Mouse (Mus musculus) kidney, embryonic 16.5 days (tissue): ENCODE results near the gene Mecr. TPM values are rescaled to one million over a fixed set of nuclear protein-coding genes. Genes with fewer than 3 reads are reported as not detected.

Source experiments
- ATAC-seq: fragments of 200-750 bp; cut with Nextera tagmentation; 2 replicates; pipeline ENCODE4 v1.8.0; 2017; ENCODE audit warnings: moderate TSS enrichment; ENCODE audit not compliant: low FRiP score, low TSS enrichment
- H3K27ac ChIP-seq: fragments of 300-500 bp; sonication (generic); 2 replicates; pipeline ENCODE4 v1.5.1; 2014; ENCODE audit warnings: low read length
- H3K27me3 ChIP-seq: fragments of 300-500 bp; sonication (generic); 2 replicates; pipeline ENCODE4 v1.6.1; 2014; ENCODE audit warnings: low read length, control low read depth, mixed read lengths; ENCODE audit not compliant: insufficient read depth
- H3K36me3 ChIP-seq: fragments of 300-500 bp; sonication (generic); 2 replicates; pipeline ENCODE4 v1.6.1; 2014; ENCODE audit warnings: low read length, control low read depth, mixed read lengths; ENCODE audit not compliant: insufficient read depth
- H3K4me1 ChIP-seq: fragments of 300-500 bp; sonication (generic); 2 replicates; pipeline ENCODE4 v1.6.1; 2014; ENCODE audit warnings: low read length, control low read depth, mixed read lengths; ENCODE audit not compliant: insufficient read depth
- H3K4me2 ChIP-seq: fragments of 300-500 bp; sonication (generic); replicated peaks from 2 replicates; pipeline ENCODE4 v1.6.1; 2014; ENCODE audit warnings: low read depth, low read length
- H3K4me3 ChIP-seq: fragments of 300-500 bp; sonication (generic); 2 replicates; pipeline ENCODE4 v1.5.1; 2014; ENCODE audit warnings: mild to moderate bottlenecking, low read length
- H3K9ac ChIP-seq: fragments of 300-500 bp; sonication (generic); replicated peaks from 2 replicates; pipeline ENCODE4 v1.6.1; 2014; ENCODE audit warnings: low read length
- H3K9me3 ChIP-seq: fragments of 300-500 bp; sonication (generic); 2 replicates; pipeline ENCODE4 v1.6.1; 2016; ENCODE audit warnings: low read length, control low read depth
- WGBS: fragments of 180-500 bp; shearing (Covaris S2); extraction: QIAGEN DNeasy Blood & Tissue Kit; methylation state at CpG from one replicate; pipeline ENCODE4 v1.1.7; 2014; 5-methylcytosine and 5-hydroxymethylcytosine counted together
- polyA plus RNA-seq: library from polyadenylated mRNA; unstranded; fragments of >200 nt; fragmentation: Nextera tagmentation; extraction: Ambion mirVana; gene quantifications from 2 replicates; pipeline ENCODE4 v1.2.1, GENCODE M21; 2015

The Mecr gene
- polyA plus RNA-seq, 1 experiment from 2014 or later, result 53.8 TPM

DNA sequence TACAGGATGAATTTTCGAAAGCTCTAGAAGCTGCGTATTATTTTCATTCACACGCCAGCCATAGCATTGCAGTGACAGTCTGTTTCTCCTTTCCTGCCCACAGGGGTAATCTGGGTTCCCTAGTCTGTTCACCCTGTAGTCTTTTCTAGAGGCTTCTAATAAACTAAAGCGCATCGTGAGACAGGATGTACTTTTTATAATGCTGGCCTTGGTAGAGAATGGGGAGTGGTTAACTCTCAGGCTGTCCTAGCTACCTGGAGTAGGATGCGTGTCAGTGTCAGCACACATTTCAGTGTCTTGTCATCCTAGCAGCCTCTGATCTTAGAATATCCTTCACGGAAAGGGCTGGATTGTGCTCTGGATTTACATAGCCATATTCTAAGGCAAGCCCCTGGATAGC is 38.0 kb downstream of the Mecr start:
- H3K9ac ChIP-seq, result no peak overlapping the region
- no peaks in the 10 kb centered on the region for H3K27me3 ChIP-seq
- no peak overlapping the region for H3K27ac ChIP-seq
- ATAC-seq, result no peak
- no peak overlapping the region for H3K4me3 ChIP-seq
- peaks cover 11% of the 10 kb centered on the region for H3K36me3 ChIP-seq
- peaks cover 36% of the 10 kb centered on the region for H3K4me1 ChIP-seq
- H3K9me3 ChIP-seq, result no peaks in the 10 kb centered on the region
- no peak overlapping the region for H3K4me2 ChIP-seq
- WGBS, result 84% methylated on average over 7 of the region's 7 CpGs

GRCm38 (mm10) chr4:131883571-131883970 is 40.3 kb downstream of the Mecr start:
- Histone ChIP-seq H3K4me1 (peaks cover 17% of the 10 kb centered on the region), H3K4me3 (no peak overlapping the region), H3K9me3 (no peaks in the 10 kb centered on the region), H3K27ac (no peak overlapping the region), H3K36me3 (peaks cover 15% of the 10 kb centered on the region), H3K27me3 (no peaks in the 10 kb centered on the region), H3K4me2 (no peak overlapping the region), H3K9ac (no peak overlapping the region)
- ATAC-seq, result no peak
- 64% methylated on average over 6 of the region's 6 CpGs for WGBS

DNA sequence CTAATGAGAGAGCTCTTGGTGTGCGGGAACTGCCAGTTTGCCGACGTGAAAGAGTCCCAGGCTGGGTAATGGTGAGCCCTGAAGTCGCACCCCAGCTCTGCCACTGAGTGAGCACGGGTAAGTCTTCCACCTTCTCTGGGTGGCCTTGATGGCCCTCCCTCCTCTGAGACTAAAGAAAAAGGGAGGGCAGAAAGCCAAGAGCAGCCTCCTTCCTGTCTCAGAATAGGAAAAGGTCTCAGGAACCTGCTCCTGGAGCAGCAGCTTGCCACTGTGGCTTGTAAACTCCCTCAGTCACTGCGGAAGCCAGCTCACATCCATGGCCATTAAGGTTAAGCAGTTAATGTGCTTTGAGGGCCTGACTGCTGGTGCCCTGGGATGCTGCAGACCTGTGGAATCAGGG is 42.1 kb downstream of the Mecr start:
- peaks cover 15% of the 10 kb centered on the region for H3K36me3 ChIP-seq
- no peak overlapping the region for H3K4me3 ChIP-seq
- WGBS, result 75% methylated on average over 6 of the region's 6 CpGs
- peaks cover 6% of the 10 kb centered on the region; the same call in 1 of the 2 replicates for H3K4me1 ChIP-seq
- ATAC-seq, result no peak
- no peaks in the 10 kb centered on the region for H3K9me3 ChIP-seq
- no peak overlapping the region for H3K27ac ChIP-seq
- H3K27me3 ChIP-seq, result no peaks in the 10 kb centered on the region
- H3K4me2 ChIP-seq, result no peak overlapping the region
- no peak overlapping the region for H3K9ac ChIP-seq

- 83% methylated on average over 1 of the region's 1 CpGs for WGBS
- Histone ChIP-seq H3K4me3 (no peak overlapping the region), H3K9ac (no peak overlapping the region), H3K4me2 (no peak overlapping the region), H3K27me3 (no peaks in the 10 kb centered on the region), H3K4me1 (no peaks in the 10 kb centered on the region; the same call in 1 of the 2 replicates), H3K9me3 (no peaks in the 10 kb centered on the region), H3K27ac (no peak overlapping the region), H3K36me3 (peaks cover 35% of the 10 kb centered on the region)
- no peak for ATAC-seq
Observed at GRCm38 (mm10) chr4:131888564-131888963, 45.3 kb downstream of the Mecr start.

DNA sequence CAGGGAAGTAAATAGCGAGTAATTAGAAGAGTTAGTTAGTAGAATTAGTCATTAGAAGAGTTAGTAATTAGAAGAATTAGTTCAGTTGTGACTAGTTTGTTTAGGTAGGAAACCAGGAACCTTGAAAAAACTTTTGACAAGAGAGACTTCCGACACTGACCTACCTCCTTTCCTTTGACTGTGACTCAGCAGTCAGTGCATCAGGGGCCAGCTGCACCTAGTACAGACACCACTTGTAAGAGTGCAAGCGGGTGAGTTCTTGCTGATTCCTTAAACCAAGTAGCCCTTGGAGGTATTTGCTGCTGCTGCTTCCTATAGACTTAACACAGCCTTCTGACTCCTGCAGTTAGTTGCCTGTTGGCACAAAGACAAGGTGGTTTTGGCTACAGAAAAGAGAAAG is 47.4 kb downstream of the Mecr start:
- no peak overlapping the region for H3K9ac ChIP-seq
- ATAC-seq, result no peak
- no peaks in the 10 kb centered on the region for H3K4me1 ChIP-seq
- H3K27ac ChIP-seq, result no peak overlapping the region
- peaks cover 47% of the 10 kb centered on the region for H3K36me3 ChIP-seq
- H3K4me3 ChIP-seq, result no peak overlapping the region
- no peak overlapping the region for H3K4me2 ChIP-seq
- 81% methylated on average over 3 of the region's 3 CpGs for WGBS
- H3K27me3 ChIP-seq, result no peaks in the 10 kb centered on the region
- H3K9me3 ChIP-seq, result no peaks in the 10 kb centered on the region

DNA sequence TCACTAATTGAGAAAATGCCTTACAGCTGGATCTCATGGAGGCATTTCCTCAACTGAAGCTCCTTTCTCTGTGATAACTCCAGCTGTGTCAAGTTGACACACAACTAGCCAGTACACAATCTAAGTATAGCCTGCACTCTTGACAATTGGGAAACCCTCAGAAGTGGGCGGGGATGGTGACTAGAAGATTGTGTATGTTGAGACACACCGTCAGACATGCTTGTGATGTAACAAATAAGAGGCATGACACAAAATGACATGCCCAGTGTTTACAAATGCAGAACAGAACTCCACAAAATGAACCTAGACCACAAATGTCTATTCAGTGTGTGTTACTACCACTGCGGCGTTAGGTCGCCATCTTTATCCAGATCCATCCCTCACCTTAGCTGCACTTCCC is 53.8 kb downstream of the Mecr start:
- no peak overlapping the region for H3K4me2 ChIP-seq
- WGBS, result 92% methylated on average over 5 of the region's 5 CpGs
- H3K9ac ChIP-seq, result no peak overlapping the region
- no peak overlapping the region for H3K4me3 ChIP-seq
- no peaks in the 10 kb centered on the region for H3K4me1 ChIP-seq
- peaks cover 82% of the 10 kb centered on the region for H3K36me3 ChIP-seq
- ATAC-seq, result no peak
- H3K27ac ChIP-seq, result no peak overlapping the region
- H3K9me3 ChIP-seq, result no peaks in the 10 kb centered on the region
- no peaks in the 10 kb centered on the region for H3K27me3 ChIP-seq

GRCm38 (mm10) chr4:131897787-131898186 is 54.5 kb downstream of the Mecr start:
- ATAC-seq, result no peak

GRCm38 (mm10) chr4:131898503-131899179 is 55.4 kb downstream of the Mecr start:
- Histone ChIP-seq H3K27ac (no peak overlapping the region), H3K27me3 (no peaks in the 10 kb centered on the region), H3K4me2 (no peak overlapping the region), H3K9me3 (no peaks in the 10 kb centered on the region), H3K36me3 (peaks cover 74% of the 10 kb centered on the region), H3K4me1 (no peaks in the 10 kb centered on the region), H3K4me3 (no peak overlapping the region), H3K9ac (no peak overlapping the region)
- 80% methylated on average over 12 of the region's 12 CpGs for WGBS
- ATAC-seq, result no peak

More at GRCm38 (mm10) chr4:131897787-131898186, 54.5 kb downstream of the Mecr start:
- Histone ChIP-seq H3K27ac (no peak overlapping the region), H3K9me3 (no peaks in the 10 kb centered on the region), H3K4me3 (no peak overlapping the region), H3K36me3 (peaks cover 82% of the 10 kb centered on the region), H3K27me3 (no peaks in the 10 kb centered on the region), H3K4me2 (no peak overlapping the region), H3K9ac (no peak overlapping the region), H3K4me1 (no peaks in the 10 kb centered on the region)
- WGBS, result 91% methylated on average over 8 of the region's 8 CpGs

DNA sequence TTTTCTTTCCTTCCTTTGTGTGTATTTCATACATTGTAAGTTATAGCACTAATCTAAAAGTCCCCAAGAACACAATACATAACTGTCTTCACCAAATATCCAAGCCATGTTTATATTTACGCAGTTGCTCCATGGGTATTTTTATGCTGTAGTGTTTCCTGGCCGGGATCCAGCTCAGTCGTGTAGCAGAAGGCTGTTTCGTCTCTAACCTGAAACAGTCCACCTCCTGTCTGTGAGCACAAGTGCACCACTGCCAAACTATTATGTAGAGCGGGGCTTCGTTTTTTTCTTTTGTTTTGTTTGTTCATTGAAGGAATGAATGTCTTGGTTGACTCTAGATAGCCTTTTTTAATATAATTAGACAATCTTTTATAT is 55.9 kb downstream of the Mecr start:
- Histone ChIP-seq H3K36me3 (peaks cover 71% of the 10 kb centered on the region), H3K4me1 (no peaks in the 10 kb centered on the region), H3K9ac (no peak overlapping the region), H3K27me3 (no peaks in the 10 kb centered on the region), H3K9me3 (no peaks in the 10 kb centered on the region), H3K27ac (no peak overlapping the region), H3K4me3 (no peak overlapping the region), H3K4me2 (no peak overlapping the region)
- 80% methylated on average over 6 of the region's 6 CpGs for WGBS
- ATAC-seq, result no peak

GRCm38 (mm10) chr4:131901090-131901489 is 57.8 kb downstream of the Mecr start:
- no peaks in the 10 kb centered on the region for H3K9me3 ChIP-seq
- H3K4me1 ChIP-seq, result no peaks in the 10 kb centered on the region
- no peak for ATAC-seq
- WGBS, result 91% methylated on average over 15 of the region's 15 CpGs
- no peak overlapping the region for H3K9ac ChIP-seq
- H3K27ac ChIP-seq, result no peak overlapping the region
- no peak overlapping the region for H3K4me2 ChIP-seq
- peaks cover 63% of the 10 kb centered on the region for H3K36me3 ChIP-seq
- H3K27me3 ChIP-seq, result no peaks in the 10 kb centered on the region
- no peak overlapping the region for H3K4me3 ChIP-seq
